Mouse (Mus musculus): ENCODE data around the gene Mbd3l2. TPM values are rescaled to one million over a fixed set of nuclear protein-coding genes. Genes with fewer than 3 reads are reported as not detected.

Mbd3l2 gene
- polyA plus RNA-seq, 1 experiment = not detected

GRCm38 (mm10) chr9:18473324-18474128 lies 43.1 kb downstream of the Mbd3l2 start:
- Histone ChIP-seq H3K27me3 (ENCODE audit: control insufficient read depth) (no peaks in the 10 kb centered on the region), H3K4me3 (replicated peaks) (peak overlapping the region; percentile 71), H3K9me3 (ENCODE audit: control insufficient read depth, low read length) (no peaks in the 10 kb centered on the region), H3K36me3 (ENCODE audit: control insufficient read depth) (no peaks in the 10 kb centered on the region), H3K4me1 (ENCODE audit: control insufficient read depth) (peaks cover 11% of the 10 kb centered on the region)
- TF ChIP-seq GATA1 (IDR thresholded peaks at IDR 0.05; ENCODE audit: low read length) (no peak), TAL1 (IDR thresholded peaks at IDR 0.05; ENCODE audit: low read length) (no peak)

DNA sequence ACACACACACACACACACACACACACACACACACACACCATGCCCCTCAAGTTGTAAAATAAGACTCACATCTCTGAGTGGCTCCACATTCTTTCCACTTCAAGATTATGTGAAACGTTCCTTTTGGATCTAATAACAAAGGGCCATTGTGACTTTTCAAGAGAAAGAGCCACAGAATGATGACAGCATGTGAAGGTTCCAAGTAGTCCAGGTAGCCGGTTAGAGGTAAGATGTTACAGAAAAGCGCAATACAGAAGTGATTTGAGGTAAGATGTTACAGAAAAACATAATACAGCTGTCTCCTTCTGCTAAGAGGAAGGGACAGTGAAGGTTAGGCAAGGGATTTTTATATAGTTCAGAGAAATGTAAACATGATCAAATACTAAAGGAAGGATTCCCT lies 47.7 kb downstream of the Mbd3l2 start, which contains the start of the genes Zfp558 and Mbd3l1:
Gene Zfp558 (minus strand): TSS at position 101 of the 400 bp plus-strand sequence.
Gene Mbd3l1 (plus strand): TSS at position 192 of the 400 bp plus-strand sequence.
- no peak within 1 kb of the TSS for H3K4me3 ChIP-seq (replicated peaks)
- TF ChIP-seq TAL1 (IDR thresholded peaks at IDR 0.05; ENCODE audit: low read length) = no peak
- no peak for TF ChIP-seq GATA1 (IDR thresholded peaks at IDR 0.05; ENCODE audit: low read length)

More for the DNA sequence above, 47.7 kb downstream of the Mbd3l2 start, which contains the start of the genes Zfp558 and Mbd3l1:
- Histone ChIP-seq H3K4me1 (ENCODE audit: control insufficient read depth) (peaks cover 8% of the 10 kb centered on the region), H3K36me3 (ENCODE audit: control insufficient read depth) (no peaks in the 10 kb centered on the region), H3K9me3 (ENCODE audit: control insufficient read depth, low read length) (no peaks in the 10 kb centered on the region), H3K27me3 (ENCODE audit: control insufficient read depth) (no peaks in the 10 kb centered on the region)

Other genes with a start within 250 kb of the Mbd3l2 start
- gene Chordc1, start 138.5 kb upstream of the Mbd3l2 start, polyA plus RNA-seq (2012) = 0.19 and 0.30 TPM in 2 replicates
- not detected in 2 replicates for gene Naalad2, start 27.7 kb upstream of the Mbd3l2 start, polyA plus RNA-seq (2012)
- gene Ubtfl1, start 26.2 kb upstream of the Mbd3l2 start, polyA plus RNA-seq (2012) = not detected in 2 replicates
- not detected in 2 replicates for gene Zfp558, start 47.6 kb downstream of the Mbd3l2 start, polyA plus RNA-seq (2012)
- not detected in 2 replicates for gene Mbd3l1, start 47.7 kb downstream of the Mbd3l2 start, polyA plus RNA-seq (2012)
- under 0.01 TPM in 1 of 2 replicates, not detected in the other for gene Muc16, start 243.9 kb downstream of the Mbd3l2 start, polyA plus RNA-seq (2012)

All from erythroblast, embryonic 14.5 days (primary cell).